In the genomic region with DNA sequence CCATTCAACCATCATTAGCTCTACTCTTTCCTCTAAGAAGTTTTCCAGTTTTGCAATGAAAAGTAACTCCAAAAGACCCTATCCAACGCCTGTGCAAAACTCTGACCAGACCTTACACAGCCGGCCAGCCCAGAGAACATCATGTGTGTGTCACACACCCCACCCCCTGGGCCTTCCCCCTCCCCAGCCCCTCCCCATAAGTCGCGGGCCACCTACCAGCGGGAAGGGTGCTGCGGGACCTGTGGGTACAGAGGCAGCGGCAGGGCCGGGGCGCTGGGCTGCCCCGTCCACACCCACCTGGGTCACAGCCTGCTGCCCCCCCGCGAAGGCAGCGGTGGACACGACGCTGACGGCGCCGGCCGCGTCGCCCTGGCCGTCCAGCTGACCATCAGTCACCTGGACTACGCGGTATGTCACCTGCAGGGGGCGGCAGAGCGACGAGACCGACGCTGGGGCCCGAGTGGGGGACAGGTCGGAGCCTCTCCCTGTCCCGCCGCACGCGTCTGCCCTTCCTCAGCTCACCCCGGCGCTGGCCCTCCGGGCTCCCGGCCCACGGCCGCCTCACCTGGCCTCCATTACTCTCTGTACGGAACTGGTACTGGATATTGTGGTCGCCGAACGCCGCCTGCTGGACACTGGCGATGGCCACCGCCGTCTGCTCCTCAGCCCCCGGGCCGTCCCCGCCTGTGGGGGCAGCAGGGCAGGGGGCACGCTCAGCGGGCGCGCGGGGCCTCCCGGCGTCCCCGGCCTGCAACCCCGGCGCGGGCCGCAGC, we compare ENCODE assay signal across 8 mouse cellular contexts. TPM values are rescaled to one million over a fixed set of nuclear protein-coding genes. Genes with fewer than 3 reads are reported as not detected.
A peak's percentile ranks its signal among the peaks of the same experiment; 100 is the strongest.
DNase-seq lines count a peak whose midpoint lies in the region; ATAC-seq lines count a peak whose summit lies in the region.

No protein-coding gene starts in this region.

- peak overlapping the region; percentile 74 for H3K4me2 ChIP-seq in heart, embryonic 14.5 days (ENCODE audit: low read length)
- H3K4me2 ChIP-seq in liver, embryonic 12.5 days = peak overlapping the region; percentile 96

- H3K27ac ChIP-seq in heart, embryonic 14.5 days (replicated peaks in 1 of 2; ENCODE audit: control insufficient read depth in 1 of 2, insufficient read depth in 1 of 2, low read depth in 2 of 2, low read length in 2 of 2) = peak overlapping the region; percentile 73 to 99
- H3K27ac ChIP-seq in liver, embryonic 12.5 days = peak overlapping the region; percentile 95

- H3K9me3 ChIP-seq in heart, embryonic 14.5 days (ENCODE audit: control insufficient read depth, low read length) = no peaks in the 10 kb centered on the region
- no peaks in the 10 kb centered on the region for H3K9me3 ChIP-seq in liver, embryonic 12.5 days (replicated peaks)

- WGBS in heart, embryonic 14.5 days = under 1% methylated on average over 53 of the region's 64 CpGs
- WGBS in liver, embryonic 12.5 days (ENCODE audit: insufficient replicate concordance) = 1% methylated on average over 62 of the region's 64 CpGs

- peak overlapping the region; percentile 99 for H3K9ac ChIP-seq in heart, embryonic 14.5 days (ENCODE audit: low read length)
- peak overlapping the region; percentile 100 for H3K9ac ChIP-seq in liver, embryonic 12.5 days

- DNase-seq in CD4-positive, CD25-positive, alpha-beta regulatory T cell, adult 2 months (ENCODE audit: low read depth, low spot score) = peak; percentile 84
- peak; percentile 80 for DNase-seq in c-Kit-negative CD71-positive TER-119-positive erythroid progenitor cells, embryonic 14.5 days (ENCODE audit: low read depth, low spot score)
- peak; percentile 49 for DNase-seq in fibroblast of lung, adult 2 months (ENCODE audit: low read depth)
- peak; percentile 95 for DNase-seq in kidney, postnatal 10 days
- peak; percentile 85 to 86 for DNase-seq in natural killer cell, adult 2 months (ENCODE audit: low spot score in 2 of 2)
- peak; percentile 83 for DNase-seq in splenic B cell, adult 2 months (ENCODE audit: low read depth, low spot score)

- peak overlapping the region; percentile 85 to 89 for H3K4me3 ChIP-seq in heart, embryonic 14.5 days (ENCODE audit: control insufficient read depth in 1 of 2, insufficient read depth in 1 of 2, low read depth in 1 of 2, low read length in 2 of 2)
- peak overlapping the region; percentile 99 for H3K4me3 ChIP-seq in liver, embryonic 12.5 days

- H3K36me3 ChIP-seq in heart, embryonic 14.5 days (ENCODE audit: control insufficient read depth, insufficient read depth, low read length) = peaks cover 64% of the 10 kb centered on the region
- H3K36me3 ChIP-seq in liver, embryonic 12.5 days = peaks cover 65% of the 10 kb centered on the region
- peaks cover 5% of the 10 kb centered on the region for H3K36me3 ChIP-seq in splenic B cell, adult 2 months (ENCODE audit: control insufficient read depth, insufficient read depth, low read length, poor library complexity, severe bottlenecking)

- H3K4me1 ChIP-seq in heart, embryonic 14.5 days (ENCODE audit: control insufficient read depth in 2 of 2, insufficient read depth in 2 of 2, low read length in 2 of 2) = peaks cover 11 to 19% of the 10 kb centered on the region in 2 experiments
- peaks cover 38% of the 10 kb centered on the region for H3K4me1 ChIP-seq in liver, embryonic 12.5 days

- no peaks in the 10 kb centered on the region for H3K27me3 ChIP-seq in heart, embryonic 14.5 days (ENCODE audit: control insufficient read depth, insufficient read depth, low read length)
- no peaks in the 10 kb centered on the region for H3K27me3 ChIP-seq in liver, embryonic 12.5 days (replicated peaks)
- H3K27me3 ChIP-seq in splenic B cell, adult 2 months (ENCODE audit: control insufficient read depth, insufficient read depth, low read length, poor library complexity, severe bottlenecking) = no peaks in the 10 kb centered on the region

- ATAC-seq in heart, embryonic 14.5 days (ENCODE audit: insufficient number of reproducible peaks, insufficient read depth, low FRiP score, low read depth) = peak; percentile 75
- ATAC-seq in liver, embryonic 12.5 days = peak; percentile 74

RNA-seq across cellular contexts. Expression of a gene that starts 0.8 kb away (rescaled TPM):
- 17.2 and 19.6 TPM in 2 replicates for polyA plus RNA-seq in heart, embryonic 14.5 days (2014; fragmentation: Nextera tagmentation; extraction: Ambion mirVana)
- 13.9 and 18.1 TPM in 2 replicates for polyA plus RNA-seq in liver, embryonic 12.5 days (2016; fragmentation: Nextera tagmentation; extraction: Ambion mirVana)

RNA-seq across cellular contexts. Expression of a gene that starts 11.9 kb away (rescaled TPM):
- not detected in 2 replicates for polyA plus RNA-seq in heart, embryonic 14.5 days (2014; fragmentation: Nextera tagmentation; extraction: Ambion mirVana)
- 0.38 TPM in 1 of 2 replicates, not detected in the other for polyA plus RNA-seq in liver, embryonic 12.5 days (2016; fragmentation: Nextera tagmentation; extraction: Ambion mirVana)

RNA-seq across cellular contexts. Expression of a gene that starts 17.5 kb away (rescaled TPM):
- polyA plus RNA-seq in heart, embryonic 14.5 days (2014; fragmentation: Nextera tagmentation; extraction: Ambion mirVana) = 6.1 and 6.7 TPM in 2 replicates
- polyA plus RNA-seq in liver, embryonic 12.5 days (2016; fragmentation: Nextera tagmentation; extraction: Ambion mirVana) = 27.3 and 28.2 TPM in 2 replicates

RNA-seq across cellular contexts. Expression of a gene that starts 17.8 kb away (rescaled TPM):
- polyA plus RNA-seq in heart, embryonic 14.5 days (2014; fragmentation: Nextera tagmentation; extraction: Ambion mirVana) = 0.30 and 0.89 TPM in 2 replicates
- polyA plus RNA-seq in liver, embryonic 12.5 days (2016; fragmentation: Nextera tagmentation; extraction: Ambion mirVana) = 1.9 and 2.8 TPM in 2 replicates

RNA-seq across cellular contexts. Expression of a gene that starts 31.3 kb away (rescaled TPM):
- not detected in 2 replicates for polyA plus RNA-seq in heart, embryonic 14.5 days (2014; fragmentation: Nextera tagmentation; extraction: Ambion mirVana)
- polyA plus RNA-seq in liver, embryonic 12.5 days (2016; fragmentation: Nextera tagmentation; extraction: Ambion mirVana) = not detected in 2 replicates

Comparison
In these comparisons a context has a peak if more than half of its experiments do, and no peak if none do; other contexts are left out.
1. Peak in every context shown above with its lines: DNase-seq, ATAC-seq, H3K4me3 ChIP-seq and H3K27ac ChIP-seq.